8 mouse cellular contexts compared by ENCODE assay signal in the genomic region with DNA sequence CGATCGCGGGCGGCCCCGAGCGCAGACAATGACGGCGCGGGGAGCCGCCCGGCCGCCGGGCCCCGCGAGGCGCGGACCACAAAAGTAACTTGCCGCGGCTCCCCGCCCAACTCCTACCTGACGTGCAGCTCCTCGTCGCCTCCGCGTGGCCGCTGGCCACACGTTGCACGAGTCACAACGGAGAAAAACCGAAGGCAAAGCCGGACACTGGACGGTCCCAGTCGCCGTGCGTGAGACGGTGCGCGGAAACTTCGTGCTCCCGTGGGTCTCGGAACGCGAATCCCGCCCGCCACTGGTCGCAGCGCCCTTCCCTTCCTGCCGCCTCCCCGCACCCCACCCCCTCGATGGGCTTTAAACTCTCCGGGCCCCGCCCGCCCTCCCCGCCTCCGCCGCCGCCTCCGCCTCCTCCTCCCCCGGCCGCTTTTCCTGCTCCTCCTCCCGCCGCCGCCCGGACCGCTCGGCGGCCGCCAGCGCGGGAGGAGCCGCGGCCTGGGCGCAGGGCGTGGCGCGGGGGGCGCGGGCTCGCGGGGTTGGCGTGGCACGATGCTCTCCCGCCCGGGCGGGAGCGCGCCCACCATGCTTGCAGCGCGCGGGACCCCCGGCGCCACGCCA. TPM values are rescaled to one million over a fixed set of nuclear protein-coding genes. Genes with fewer than 3 reads are reported as not detected.
DNase-seq lines count a peak whose midpoint lies in the region; ATAC-seq and TF ChIP-seq lines count a peak whose summit lies in the region.

No protein-coding gene starts in this region.

- peak overlapping the region; percentile 36 for H3K4me2 ChIP-seq in intestine, embryonic 14.5 days (ENCODE audit: low read length)
- H3K4me2 ChIP-seq in liver, embryonic 15.5 days, result peak overlapping the region; percentile 76
- peak overlapping the region; percentile 58 for H3K4me2 ChIP-seq in neural tube, embryonic 12.5 days (replicated peaks)

- H3K4me1 ChIP-seq in ES-E14 (ENCODE audit: control insufficient read depth in 2 of 2, insufficient read depth in 2 of 2, low read length in 2 of 2, poor library complexity in 1 of 2), result no peaks in the 10 kb centered on the region
- no peaks in the 10 kb centered on the region for H3K4me1 ChIP-seq in intestine, embryonic 14.5 days (replicated peaks; ENCODE audit: control insufficient read depth, insufficient read depth, low read length)
- peaks cover 27% of the 10 kb centered on the region for H3K4me1 ChIP-seq in liver, embryonic 15.5 days (replicated peaks)
- H3K4me1 ChIP-seq in neural tube, embryonic 12.5 days, result peaks cover 11% of the 10 kb centered on the region; the same call in 1 of the 2 replicates

- peaks cover 89% of the 10 kb centered on the region for H3K27me3 ChIP-seq in intestine, embryonic 14.5 days (replicated peaks; ENCODE audit: control insufficient read depth, insufficient read depth, low read length)
- peaks cover 95% of the 10 kb centered on the region for H3K27me3 ChIP-seq in liver, embryonic 15.5 days
- peaks cover 85% of the 10 kb centered on the region for H3K27me3 ChIP-seq in neural tube, embryonic 12.5 days (replicated peaks)

- intact Hi-C loops in left cerebral cortex, postnatal 36 days (cut with DNase I), result no loop called here

- ATAC-seq in intestine, embryonic 14.5 days (replicated peaks; ENCODE audit: low FRiP score, low TSS enrichment, low read depth), result peak; percentile 84
- ATAC-seq in liver, embryonic 15.5 days (ENCODE audit: insufficient read depth), result peak; percentile 74
- peak; percentile 49 for ATAC-seq in neural tube, embryonic 12.5 days (ENCODE audit: low FRiP score, low read depth)

- no peaks in the 10 kb centered on the region for H3K36me3 ChIP-seq in ES-E14 (ENCODE audit: control insufficient read depth, insufficient read depth, low read length, poor library complexity, severe bottlenecking)
- H3K36me3 ChIP-seq in intestine, embryonic 14.5 days (ENCODE audit: control insufficient read depth, insufficient read depth, low read length), result 0 out of 2 replicates have a peak, but pooled peaks cover 9% of the 10 kb centered on the region
- H3K36me3 ChIP-seq in liver, embryonic 15.5 days (replicated peaks), result no peaks in the 10 kb centered on the region
- H3K36me3 ChIP-seq in neural tube, embryonic 12.5 days, result no peaks in the 10 kb centered on the region

- in situ Hi-C loops in ES-E14 (cut with MboI; ENCODE audit: low sequenced_read_pairs in 2 of 2, unreplicated experiment in 2 of 2), result loop anchor here (10.0 to 25.0 kb wide), 2 partner anchors 500 to 508 kb away; no protein-coding TSS in a partner anchor

- no peak for DNase-seq in ES-E14 (ENCODE audit: low read depth, low spot score)
- DNase-seq in c-Kit-positive CD71-positive TER-119-positive erythroid progenitor cells, embryonic 14.5 days (ENCODE audit: low spot score), result peak; percentile 30
- peak; percentile 62 to 74 for DNase-seq in gastrocnemius, postnatal 4 days (ENCODE audit: low spot score in 2 of 2)
- DNase-seq in intestine, embryonic 14.5 days (ENCODE audit: low spot score), result peak; percentile 87
- no peak for DNase-seq in left cerebral cortex, postnatal 36 days (ENCODE audit: low spot score in 2 of 2)
- no peak for DNase-seq in cerebellum, adult 18-20 months

- WGBS in intestine, embryonic 14.5 days, result 2% methylated on average over 42 of the region's 93 CpGs
- under 1% methylated on average over 86 of the region's 93 CpGs for WGBS in liver, embryonic 15.5 days (ENCODE audit: insufficient replicate concordance)
- 1% methylated on average over 85 of the region's 93 CpGs for WGBS in neural tube, embryonic 12.5 days

- peak overlapping the region; percentile 64 to 79 for H3K4me3 ChIP-seq in ES-E14 (ENCODE audit: insufficient read depth in 1 of 2, low read depth in 1 of 2, low read length in 2 of 2, poor library complexity in 1 of 2, severe bottlenecking in 1 of 2)
- peak overlapping the region; percentile 59 for H3K4me3 ChIP-seq in intestine, embryonic 14.5 days (ENCODE audit: low read depth, low read length)
- peak overlapping the region; percentile 65 for H3K4me3 ChIP-seq in liver, embryonic 15.5 days (replicated peaks)
- peak overlapping the region; percentile 66 for H3K4me3 ChIP-seq in neural tube, embryonic 12.5 days

- H3K9me3 ChIP-seq in ES-E14 (ENCODE audit: control insufficient read depth, insufficient read depth, low read depth, low read length), result no peaks in the 10 kb centered on the region
- H3K9me3 ChIP-seq in intestine, embryonic 14.5 days (ENCODE audit: control insufficient read depth, low read length), result no peaks in the 10 kb centered on the region
- H3K9me3 ChIP-seq in liver, embryonic 15.5 days (replicated peaks), result no peaks in the 10 kb centered on the region
- no peaks in the 10 kb centered on the region for H3K9me3 ChIP-seq in neural tube, embryonic 12.5 days

- no peak overlapping the region for H3K27ac ChIP-seq in ES-E14 (ENCODE audit: insufficient read depth, low read depth, low read length, poor library complexity, severe bottlenecking)
- H3K27ac ChIP-seq in intestine, embryonic 14.5 days (ENCODE audit: low read depth), result peak overlapping the region; percentile 89
- H3K27ac ChIP-seq in liver, embryonic 15.5 days (replicated peaks), result peak overlapping the region; percentile 71
- peak overlapping the region; percentile 59 for H3K27ac ChIP-seq in neural tube, embryonic 12.5 days

- H3K9ac ChIP-seq in ES-E14 (ENCODE audit: insufficient read depth, low read depth, low read length, poor library complexity, severe bottlenecking), result peak overlapping the region; percentile 74
- peak overlapping the region; percentile 93 for H3K9ac ChIP-seq in intestine, embryonic 14.5 days (ENCODE audit: low read length)
- peak overlapping the region; percentile 63 for H3K9ac ChIP-seq in liver, embryonic 15.5 days
- H3K9ac ChIP-seq in neural tube, embryonic 12.5 days, result peak overlapping the region; percentile 88

TF ChIP-seq in ES-E14, 5 proteins besides CTCF, POLR2A, EP300 and RAD21:
- TF ChIP-seq ZNF384 (IDR thresholded peaks at IDR 0.05; ENCODE audit: low read depth, low read length) (no peak), ZC3H11A (IDR thresholded peaks at IDR 0.05; ENCODE audit: borderline replicate concordance, low read depth, low read length) (no peak), MAFK (IDR thresholded peaks at IDR 0.05; ENCODE audit: insufficient read depth, low read depth, low read length) (no peak), CHD2 (IDR thresholded peaks at IDR 0.05; ENCODE audit: low read depth, low read length) (no peak), HCFC1 (IDR thresholded peaks at IDR 0.05; ENCODE audit: borderline replicate concordance, insufficient read depth, low read length) (no peak)

RNA-seq across cellular contexts. Expression of a gene that starts 1.3 kb away (rescaled TPM):
- 33.4 and 94.2 TPM in 2 replicates for total RNA-seq in ES-E14 (2012; rRNA removed)
- total RNA-seq in gastrocnemius, postnatal 4 days (2021), result 100 to 1,000 TPM; 778 to 813 TPM
- polyA plus RNA-seq in intestine, embryonic 14.5 days (2014; fragmentation: Nextera tagmentation; extraction: Ambion mirVana), result 232 and 233 TPM in 2 replicates
- polyA plus RNA-seq in liver, embryonic 15.5 days (2015; fragmentation: Nextera tagmentation; extraction: Ambion mirVana), result 148 and 163 TPM in 2 replicates
- 320 and 336 TPM in 2 replicates for polyA plus RNA-seq in neural tube, embryonic 12.5 days (2016; fragmentation: Nextera tagmentation; extraction: Ambion mirVana)
- total RNA-seq in left cerebral cortex, postnatal 36 days (2021), result 10 to 100 TPM; 33.8 to 39.3 TPM

Comparison
In these comparisons a context has a peak if more than half of its experiments do, and no peak if none do; other contexts are left out.
1. DNase-seq: peak in c-Kit-positive CD71-positive TER-119-positive erythroid progenitor cells, embryonic 14.5 days (single experiment), gastrocnemius, postnatal 4 days (2 of 2) and intestine, embryonic 14.5 days (single experiment); none in ES-E14 (single experiment), left cerebral cortex, postnatal 36 days (0 of 2) and cerebellum, adult 18-20 months (0 of 2).
2. Peak in every context shown above with its lines, with median percentiles within 50 percentile points of each other: H3K4me3 ChIP-seq, H3K9ac ChIP-seq, ATAC-seq and H3K4me2 ChIP-seq.